Mouse (Mus musculus): ENCODE measurements around the gene Kyat3.
A peak's percentile ranks its signal among the peaks of the same experiment; 100 is the strongest.
"Not testable (repeated sequence)": the region's sequence is repeated elsewhere in the genome, so short reads cannot be mapped to it uniquely, and the experiment has no call there.

Kyat3 gene

DNA sequence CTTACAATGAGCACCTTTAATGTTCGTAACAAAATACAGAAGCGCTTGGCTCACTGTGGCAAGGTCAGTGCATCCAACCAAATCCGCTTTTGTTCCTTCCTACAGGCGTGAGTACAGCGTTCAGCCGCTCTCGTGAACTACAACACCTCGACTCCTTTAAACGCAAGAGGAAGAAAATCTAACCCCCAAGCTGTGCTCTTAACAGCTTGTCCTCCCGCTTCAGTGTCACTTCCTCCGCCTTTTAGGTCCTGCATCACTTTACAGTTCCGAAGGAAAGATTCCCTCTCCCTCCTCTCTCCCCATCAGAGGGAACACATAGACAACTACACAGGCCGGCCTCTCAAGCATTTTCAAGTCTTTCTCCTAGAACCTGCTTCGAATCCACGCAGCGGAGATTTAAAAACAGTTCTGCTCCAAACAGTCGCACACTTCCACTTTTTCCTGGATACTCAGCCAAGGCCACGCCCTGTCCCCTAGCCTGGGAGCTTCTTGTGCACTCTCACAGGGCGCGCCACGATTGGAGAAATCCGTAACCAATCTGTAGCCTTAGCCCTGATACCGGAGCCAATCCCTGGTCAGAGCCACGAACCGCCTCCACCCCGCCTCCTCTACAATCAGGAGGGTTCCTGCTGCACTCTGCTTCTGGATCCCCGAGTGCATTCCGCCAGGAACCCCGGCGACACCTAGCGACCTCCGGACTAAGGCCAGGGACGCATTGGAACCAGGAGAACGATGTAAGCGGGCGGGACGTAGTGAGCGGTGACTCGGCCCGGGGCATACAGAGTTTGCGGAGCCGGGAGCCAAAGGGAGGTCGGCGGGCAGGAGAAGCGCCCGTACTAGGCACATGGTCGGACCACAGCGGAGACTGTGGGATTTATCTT, at the start of gene Kyat3:
Kyat3 (plus strand) TSS at position 610 of the 881 bp plus-strand sequence.
- DNase-seq (ENCODE audit: low spot score) = peak; percentile 97

GRCm38 (mm10) chr3:142664723-142665122, 36.1 kb upstream of the Kyat3 start:
- no peak for DNase-seq (ENCODE audit: low spot score)

- DNase-seq (ENCODE audit: low spot score) = no peak
Observed at GRCm38 (mm10) chr3:142674607-142675006, 26.2 kb upstream of the Kyat3 start.

- DNase-seq (ENCODE audit: low spot score) = no peak
Observed at GRCm38 (mm10) chr3:142687939-142688338, 12.9 kb upstream of the Kyat3 start.

DNA sequence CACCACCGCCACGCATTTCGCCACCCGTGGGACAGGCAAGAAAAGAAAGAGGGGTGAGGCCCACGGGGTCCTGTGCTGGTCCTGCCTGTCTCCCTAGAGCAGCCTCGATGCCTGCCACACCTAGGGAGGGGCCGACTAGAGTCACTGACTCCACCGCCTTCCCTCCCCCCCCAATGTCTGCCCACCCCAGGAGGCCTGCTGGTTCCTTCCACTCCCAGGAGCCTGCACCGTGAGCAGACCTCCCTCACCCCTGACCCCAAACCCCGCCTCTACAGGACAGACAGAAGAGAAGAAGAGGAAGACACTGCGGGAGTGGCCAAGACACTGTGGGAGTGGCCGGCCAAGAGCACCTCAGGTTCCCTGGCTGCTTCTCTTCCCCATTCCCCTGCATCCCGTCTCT, 12.5 kb upstream of the Kyat3 start:
- no peak for DNase-seq (ENCODE audit: low spot score)

- DNase-seq (ENCODE audit: low spot score) = no peak
Observed at GRCm38 (mm10) chr3:142696517-142696916, 4.3 kb upstream of the Kyat3 start.

DNA sequence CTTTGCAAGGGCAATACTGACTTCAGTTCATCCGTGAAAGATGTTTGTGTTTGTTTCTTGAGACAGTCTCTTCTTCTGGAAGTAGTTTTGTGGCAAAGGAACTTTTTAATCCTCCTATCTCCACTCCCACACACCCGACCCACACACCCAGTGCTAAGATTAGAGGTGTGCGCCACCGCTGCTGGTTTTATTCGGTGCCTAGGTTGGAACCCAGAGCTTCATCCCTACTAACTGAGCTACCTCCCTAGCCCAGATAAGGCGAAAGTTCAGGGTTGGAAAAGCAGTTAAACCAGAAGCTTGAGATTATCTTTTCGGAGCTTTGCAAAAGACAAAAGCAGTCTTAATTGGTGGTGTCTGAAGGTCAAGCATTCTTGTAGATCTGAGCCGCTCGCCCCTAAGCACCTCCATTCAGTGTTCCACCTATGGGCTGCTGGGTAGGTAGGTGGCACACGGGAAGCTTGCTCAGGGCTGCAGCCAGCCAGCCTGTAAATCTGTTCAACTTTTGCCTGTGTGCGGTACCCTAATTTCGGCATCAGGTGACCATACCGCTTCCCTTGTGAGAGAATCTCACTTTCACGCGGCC, 647 bp downstream of the Kyat3 start:
- DNase-seq (ENCODE audit: low spot score) = no peak

DNA sequence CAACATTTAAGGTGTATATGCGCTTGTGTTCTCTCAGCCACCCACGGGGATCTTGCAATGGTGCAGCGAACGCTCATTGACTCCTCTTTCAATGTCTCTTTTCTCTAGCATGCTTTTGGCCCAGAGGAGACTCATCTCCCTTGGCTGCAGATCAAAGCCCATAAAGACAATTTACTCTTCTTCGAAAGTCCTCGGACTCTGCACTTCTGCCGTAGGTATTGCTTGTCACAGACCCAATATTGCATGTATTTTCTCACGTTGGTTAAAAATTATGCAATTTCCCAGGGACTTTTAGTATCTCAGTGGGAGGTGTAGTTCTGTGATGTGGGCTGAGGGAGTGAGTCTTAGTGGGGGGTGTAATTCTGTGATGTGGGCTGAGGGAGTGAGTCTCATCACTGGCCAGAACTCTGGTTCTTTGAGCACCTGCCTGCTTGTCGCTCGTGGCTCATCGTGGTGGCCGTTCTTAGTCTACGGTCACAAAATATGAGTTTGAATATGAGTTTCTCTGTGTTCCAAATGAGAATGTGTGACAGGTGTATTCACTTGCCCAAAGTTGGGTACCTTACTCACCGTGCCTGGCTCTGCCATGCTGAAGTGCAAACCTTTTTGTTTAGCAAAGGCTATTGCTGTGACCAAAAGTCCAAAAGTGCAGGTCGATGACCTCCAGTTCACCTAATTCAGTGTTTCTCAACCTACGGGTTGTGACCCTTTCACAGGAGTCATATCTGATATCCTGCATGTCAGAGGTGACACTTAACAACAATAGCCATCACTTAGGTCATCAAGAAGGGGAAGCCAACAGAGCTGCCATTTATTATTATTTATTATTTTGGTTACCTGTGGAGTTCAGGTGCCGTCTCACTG, 6.0 kb downstream of the Kyat3 start:
- no peak for DNase-seq (ENCODE audit: low spot score)

DNA sequence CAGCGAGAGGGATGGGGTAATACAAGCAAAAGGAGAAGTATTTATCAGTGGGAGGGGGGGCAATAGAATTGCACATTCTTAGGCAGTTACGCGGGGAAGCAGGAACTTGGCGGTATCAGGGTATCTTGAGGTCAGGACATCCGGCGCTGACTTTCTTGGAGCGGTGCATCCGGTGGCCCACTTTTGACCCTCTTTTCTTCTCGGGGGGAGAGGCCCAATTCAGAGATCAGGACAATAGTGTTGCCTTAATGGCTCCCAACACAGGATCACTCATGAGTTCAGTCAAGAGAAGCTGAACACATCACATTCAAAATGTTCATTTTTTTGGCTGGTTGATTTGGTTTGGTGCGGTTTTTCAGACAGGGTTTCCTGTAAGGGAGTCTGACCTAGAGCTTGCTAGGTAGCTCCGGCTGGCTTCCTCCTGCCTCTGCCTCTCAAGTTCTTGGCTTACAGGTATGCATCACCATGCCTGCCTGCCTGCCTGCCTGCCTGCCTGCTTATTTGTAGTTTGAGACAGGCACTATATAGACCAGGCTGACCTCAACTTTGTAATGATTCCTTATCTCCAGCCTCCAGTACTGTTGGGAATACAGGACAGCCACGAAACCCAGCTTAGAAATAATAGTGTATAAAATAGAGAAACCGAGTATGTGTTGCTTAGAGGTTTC, 7.5 kb downstream of the Kyat3 start:
- DNase-seq (ENCODE audit: low spot score) = not testable (repeated sequence)

DNA sequence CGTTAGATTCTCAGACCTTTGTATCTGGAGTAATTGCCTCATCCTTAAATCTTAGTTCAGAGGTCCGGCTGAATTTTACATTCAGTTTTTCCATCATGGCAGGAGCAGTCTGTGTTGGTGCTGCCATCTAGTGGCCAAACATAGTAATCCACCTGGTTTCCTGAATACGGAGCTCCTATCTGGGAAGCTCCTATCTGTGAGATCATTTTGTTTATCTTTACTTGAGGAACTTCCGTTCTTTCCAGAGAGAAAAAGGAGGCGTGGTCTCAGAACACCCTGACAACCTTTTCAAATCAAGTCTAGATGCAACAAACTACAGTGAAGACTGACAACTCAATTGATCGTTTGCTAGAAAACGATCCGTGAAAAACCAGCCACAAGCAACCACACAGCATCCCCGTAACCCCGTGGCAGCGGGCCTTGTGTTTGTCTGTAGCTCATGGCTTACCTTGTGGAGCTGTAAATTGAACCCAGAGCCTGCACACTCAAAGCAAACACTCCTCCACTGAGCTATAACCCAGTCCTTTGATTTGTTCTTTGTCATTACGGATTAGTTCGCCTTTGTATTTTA, 8.1 kb downstream of the Kyat3 start:
- peak; percentile 74 for DNase-seq (ENCODE audit: low spot score)

DNA sequence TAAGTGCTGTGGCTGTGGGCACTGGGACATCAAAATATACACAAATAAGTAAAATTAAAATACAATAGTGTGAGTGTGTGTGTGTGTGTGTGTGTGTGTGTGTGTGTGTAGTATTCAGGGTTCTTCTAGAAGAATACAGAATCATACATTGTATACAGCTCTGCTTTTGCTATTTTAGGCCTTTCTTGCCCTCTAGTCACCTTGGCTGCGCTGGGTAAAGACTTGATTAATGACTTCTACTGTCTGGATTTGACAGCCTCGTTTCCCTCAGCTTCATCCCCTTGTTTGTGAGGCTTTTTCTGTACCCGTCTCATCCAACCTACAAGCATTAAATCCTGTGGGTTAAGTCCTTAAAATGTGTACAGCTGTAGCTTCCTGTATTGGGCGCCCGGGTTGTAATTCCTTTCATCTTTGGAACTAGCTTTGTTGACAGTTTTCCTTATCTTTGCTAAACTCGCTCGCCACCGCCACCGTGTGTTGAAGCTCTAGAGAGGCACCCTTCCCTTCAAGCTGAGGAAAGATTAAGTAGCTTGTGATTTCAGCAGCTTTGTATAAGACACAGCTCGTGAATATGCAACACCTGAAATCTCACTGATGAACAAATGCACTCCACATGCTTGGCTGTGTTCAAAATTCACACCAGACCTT, 9.6 kb downstream of the Kyat3 start:
- peak; percentile 45 for DNase-seq (ENCODE audit: low spot score)

DNA sequence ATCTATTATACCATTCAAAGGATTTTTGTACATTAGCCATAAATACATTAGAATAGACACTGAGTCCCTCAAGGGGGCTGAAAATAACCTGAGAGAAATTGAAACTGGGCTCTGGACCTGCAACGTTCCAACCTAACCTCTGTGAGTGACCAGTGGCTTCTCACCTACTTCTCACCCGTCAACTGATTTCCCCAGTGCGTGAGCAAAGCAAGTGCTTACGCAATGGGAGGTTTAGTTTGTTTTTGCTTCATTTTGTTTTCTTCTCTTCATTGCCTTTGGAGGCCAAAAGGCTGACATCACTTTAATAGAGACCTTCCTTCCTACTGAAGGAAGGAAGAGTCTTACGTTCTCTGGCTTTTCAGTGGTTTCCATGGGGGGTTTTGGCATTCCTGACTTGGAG, 10.5 kb downstream of the Kyat3 start:
- no peak for DNase-seq (ENCODE audit: low spot score)

GRCm38 (mm10) chr3:142712401-142713040, 11.7 kb downstream of the Kyat3 start:
- DNase-seq (ENCODE audit: low spot score) = not testable (repeated sequence)

DNA sequence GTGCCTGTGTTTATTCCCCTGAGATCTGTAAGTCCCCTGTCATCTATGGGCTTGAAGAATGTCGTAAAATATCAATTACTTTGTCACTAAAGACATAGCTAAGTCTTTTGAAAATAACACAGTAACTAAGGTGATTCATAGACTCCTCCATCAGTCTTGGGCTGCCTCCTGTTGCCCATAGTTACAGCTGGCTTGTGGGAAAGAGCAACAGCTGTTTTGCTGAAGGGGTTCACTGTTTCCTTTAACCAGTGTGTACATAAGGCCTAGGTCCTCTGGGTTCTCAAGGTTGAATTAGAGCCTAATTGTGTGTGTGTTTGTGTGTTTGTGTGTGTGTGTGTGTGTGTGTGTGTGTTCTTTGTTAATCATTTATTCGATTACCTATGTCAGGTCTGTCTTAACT, 24.6 kb downstream of the Kyat3 start:
- DNase-seq (ENCODE audit: low spot score) = no peak

GRCm38 (mm10) chr3:142725969-142726672, 25.3 kb downstream of the Kyat3 start:
- no peak for DNase-seq (ENCODE audit: low spot score)

GRCm38 (mm10) chr3:142734291-142734690, 33.4 kb downstream of the Kyat3 start:
- DNase-seq (ENCODE audit: low spot score) = no peak

DNA sequence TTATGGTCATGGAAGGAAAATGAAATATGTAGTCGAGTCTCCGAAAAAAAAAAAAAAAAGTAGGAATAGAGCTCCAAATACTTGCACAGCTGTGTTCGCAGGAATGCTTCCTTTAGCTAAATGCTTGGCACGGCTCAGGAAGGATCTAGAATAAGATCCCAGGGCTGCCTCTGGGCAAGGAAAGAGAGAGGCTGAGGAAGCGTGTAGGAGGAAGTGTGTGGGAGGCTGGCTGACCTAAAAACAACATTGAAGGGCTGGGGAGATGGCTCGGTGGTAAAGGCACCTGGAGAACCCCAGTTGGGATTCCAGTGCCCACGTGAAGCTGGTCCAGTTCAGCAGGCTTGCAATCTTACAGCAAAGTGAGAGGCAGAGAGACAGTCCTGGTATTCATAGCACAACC, 40.0 kb downstream of the Kyat3 start:
- DNase-seq (ENCODE audit: low spot score) = no peak

- DNase-seq (ENCODE audit: low spot score) = peak; percentile 13
Observed at GRCm38 (mm10) chr3:142743973-142744898, 43.4 kb downstream of the Kyat3 start.

GRCm38 (mm10) chr3:142745076-142745475, 44.2 kb downstream of the Kyat3 start:
- DNase-seq (ENCODE audit: low spot score) = no peak

All from lung, postnatal 25 days (tissue).